Mouse (Mus musculus) hindlimb bud, embryonic 11.5 days (tissue): ENCODE data around the gene Btbd11.
"Not testable (repeated sequence)": the region's sequence is repeated elsewhere in the genome, so short reads cannot be mapped to it uniquely, and the experiment has no call there.

ENCODE experiments used
- DNase-seq: peaks from one replicate; pipeline ENCODE4 v3.0.0-alpha.2; 2012; ENCODE audit warnings: low read depth, low spot score; ENCODE audit errors: extremely low spot score

The Btbd11 gene

DNA sequence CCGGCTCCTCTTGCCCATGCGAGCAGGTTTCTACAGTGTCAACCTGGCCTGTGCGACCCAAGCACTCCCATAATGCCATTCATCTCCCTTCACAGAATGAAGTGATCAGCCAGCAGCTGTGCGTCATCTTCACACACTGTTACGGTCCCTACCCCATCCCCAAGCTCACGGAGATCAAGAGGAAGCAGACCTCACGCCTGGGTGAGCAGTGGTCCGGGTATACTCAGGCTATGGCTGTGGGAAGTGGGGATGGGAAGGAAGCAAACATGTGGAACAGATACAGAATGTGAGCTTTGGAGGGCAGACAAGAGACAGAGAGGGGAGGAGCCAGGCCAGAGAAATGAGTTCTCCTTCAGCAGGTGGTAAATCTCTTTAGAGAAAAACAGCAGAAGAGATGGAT is 253.8 kb downstream of the Btbd11 start:
- DNase-seq, result no peak

DNA sequence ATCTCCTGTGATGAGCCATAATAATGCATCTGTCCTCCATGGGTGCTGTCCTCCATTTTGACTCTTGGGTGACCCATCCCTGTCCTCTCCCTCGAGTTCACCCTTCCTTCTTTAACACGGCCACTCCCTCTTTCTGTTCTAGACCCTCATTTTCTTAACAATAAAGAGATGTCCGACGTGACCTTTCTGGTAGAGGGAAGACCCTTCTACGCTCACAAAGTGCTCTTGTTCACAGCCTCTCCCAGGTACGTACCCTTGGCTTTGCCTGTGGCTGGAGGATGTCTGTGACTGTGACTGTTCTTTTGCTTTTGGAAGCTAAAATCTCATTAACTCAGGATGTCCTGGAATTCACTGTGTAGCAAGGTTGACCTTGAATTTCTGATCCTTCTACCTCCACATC is 258.7 kb downstream of the Btbd11 start:
- no peak for DNase-seq

DNA sequence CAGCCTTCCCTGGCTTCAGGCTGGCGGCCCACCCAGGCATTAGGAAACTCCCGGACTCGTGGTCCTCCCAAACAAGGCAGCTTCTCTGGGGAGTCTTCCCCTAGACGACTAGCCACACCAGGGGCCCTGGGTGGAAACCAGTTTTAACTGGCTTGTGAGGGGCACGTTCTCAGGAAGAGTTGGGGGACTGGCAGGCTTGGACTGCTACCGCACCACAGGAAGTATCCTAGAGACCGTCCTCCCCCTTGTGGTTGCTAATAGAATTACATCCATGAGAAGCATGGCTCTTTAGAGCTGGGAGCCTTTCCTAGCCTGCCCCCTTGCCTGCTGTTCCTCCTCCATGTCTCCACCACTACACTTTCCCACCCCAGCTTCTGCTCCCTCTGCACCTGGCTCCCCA is 265.1 kb downstream of the Btbd11 start:
- peak; percentile 52 for DNase-seq

DNA sequence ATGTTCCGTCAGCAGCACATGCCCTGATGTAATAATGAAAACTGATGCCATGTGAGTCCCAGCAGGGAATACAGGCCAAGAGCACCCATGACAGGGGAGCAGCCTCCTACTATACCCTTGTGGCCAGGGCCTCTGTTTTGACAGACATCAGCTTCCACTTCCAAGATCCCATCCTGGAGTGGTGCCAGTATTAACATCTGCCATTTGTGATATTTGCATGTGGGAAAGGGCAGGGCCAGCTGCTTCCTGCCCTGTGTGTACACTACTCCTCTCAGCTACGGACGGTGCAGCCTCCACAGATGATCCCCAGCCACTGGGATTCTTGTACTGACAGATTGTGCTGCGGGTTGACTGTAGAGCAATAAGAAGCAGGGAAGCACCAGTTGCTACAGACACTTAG is 269.3 kb downstream of the Btbd11 start:
- DNase-seq, result no peak

DNA sequence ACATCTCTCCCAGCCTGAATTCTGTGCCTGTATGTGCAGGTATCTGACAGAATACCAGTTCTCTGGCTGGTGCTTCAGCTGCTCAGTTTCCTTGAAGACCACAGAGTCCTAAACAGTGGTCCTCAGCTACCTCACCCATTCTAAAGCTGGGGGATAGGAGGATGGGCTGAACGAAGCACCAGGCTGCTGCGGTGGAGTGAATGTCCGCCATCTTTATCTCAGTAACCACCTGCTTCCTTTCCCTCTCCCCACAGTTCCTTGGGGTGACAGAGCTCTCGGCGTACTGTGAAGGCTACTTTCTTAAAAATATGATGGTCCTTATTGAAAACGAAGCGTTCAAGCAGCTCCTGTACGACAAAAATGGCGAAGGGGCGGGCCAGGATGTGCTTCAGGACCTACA is 271.3 kb downstream of the Btbd11 start:
- no peak for DNase-seq

DNA sequence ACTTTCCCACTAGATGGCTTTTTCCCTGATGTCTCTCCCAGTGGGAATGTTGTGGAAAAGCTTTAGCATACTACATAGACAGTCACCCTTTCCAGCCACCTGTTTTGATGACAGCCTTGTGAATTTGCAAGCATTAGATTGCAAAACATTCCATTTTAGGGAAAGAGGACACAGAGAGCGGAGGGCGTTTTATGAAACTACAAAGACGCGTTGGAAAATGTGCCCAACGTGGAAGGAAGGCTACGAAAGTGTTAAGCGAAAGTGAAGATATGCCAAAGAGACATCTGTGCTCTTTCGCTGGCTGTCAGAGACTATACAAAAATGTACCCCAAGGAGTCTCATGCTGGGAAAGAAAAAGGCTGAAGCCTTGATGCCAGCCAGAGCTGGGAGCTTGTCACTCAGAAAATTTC is 286.9 kb downstream of the Btbd11 start:
- DNase-seq, result no peak

DNA sequence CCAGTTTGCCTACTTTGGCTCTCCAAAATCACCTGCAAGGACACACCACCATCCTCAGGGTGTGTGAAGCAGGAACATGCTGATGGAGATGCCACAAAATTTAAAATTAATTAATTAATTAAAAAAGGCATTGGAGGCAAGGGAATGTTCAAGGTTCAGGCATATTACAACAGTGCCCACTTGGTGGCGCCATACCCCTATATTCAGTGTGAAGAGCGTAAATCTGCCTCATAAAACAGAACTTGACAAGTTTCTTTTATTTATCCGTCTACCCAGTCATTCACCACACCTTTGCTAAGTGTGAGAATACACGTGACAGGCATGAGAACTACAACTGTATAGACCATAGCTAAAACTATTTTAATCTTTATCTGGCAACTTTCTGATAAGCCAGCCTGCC is 292.0 kb downstream of the Btbd11 start:
- no peak for DNase-seq

DNA sequence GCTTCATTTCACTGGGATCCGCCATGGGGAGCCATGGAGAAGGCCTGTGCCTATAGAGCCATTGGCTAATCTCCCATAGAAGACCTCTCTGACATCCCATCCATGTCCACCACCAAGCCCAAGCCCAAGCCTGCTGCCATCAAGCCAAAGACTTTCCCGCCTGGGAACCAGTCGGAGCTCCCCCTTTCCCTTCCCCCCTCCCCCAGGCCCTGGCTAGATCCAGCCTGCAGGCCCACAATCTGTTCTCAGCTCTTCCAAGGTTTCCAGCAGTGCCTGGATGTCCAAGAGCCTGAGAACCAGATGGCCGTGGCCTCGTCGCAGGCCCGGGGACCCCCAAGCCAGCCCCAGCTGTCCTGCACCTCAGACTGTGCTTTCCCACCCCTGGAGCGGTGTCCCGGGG is 295.8 kb downstream of the Btbd11 start:
- no peak for DNase-seq

DNA sequence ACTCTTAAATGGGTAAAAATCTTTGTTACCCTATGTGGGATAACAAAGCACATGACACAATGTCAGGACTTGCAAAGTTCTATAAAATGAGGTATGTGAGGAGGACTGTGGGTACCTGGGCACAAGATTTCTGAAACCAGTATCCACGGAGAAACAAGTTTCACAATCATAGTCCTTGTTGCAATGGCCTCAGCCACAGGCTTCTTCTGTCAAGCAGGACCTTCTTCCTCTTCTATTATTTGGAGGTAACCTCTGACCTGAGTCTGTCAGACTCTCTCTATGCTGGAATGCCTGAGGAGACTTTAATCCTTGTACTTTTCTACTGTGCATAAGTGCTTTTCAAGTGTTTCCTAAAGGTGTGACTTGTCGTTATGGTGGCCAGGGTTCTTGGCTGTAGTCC is 307.8 kb downstream of the Btbd11 start:
- DNase-seq, result not testable (repeated sequence)

DNA sequence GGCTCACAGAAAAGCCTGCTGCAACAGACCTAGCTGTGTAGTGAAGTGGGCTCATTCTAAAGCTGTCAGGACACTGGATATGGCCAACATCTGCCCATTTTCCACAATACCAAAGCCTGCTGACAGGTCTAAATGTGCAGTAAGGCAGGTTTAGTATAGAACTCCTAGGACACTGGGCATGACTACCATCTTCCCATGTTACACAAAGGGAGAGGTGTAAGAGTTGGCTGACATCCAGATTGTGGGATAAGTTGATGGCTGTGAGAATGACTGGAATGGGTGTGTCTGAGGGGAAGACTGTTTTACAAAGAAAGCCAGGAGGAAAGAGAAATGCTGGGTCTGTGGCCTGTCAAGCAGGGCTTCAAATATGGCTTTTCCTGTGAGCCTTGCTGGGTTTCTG is 313.1 kb downstream of the Btbd11 start:
- no peak for DNase-seq

DNA sequence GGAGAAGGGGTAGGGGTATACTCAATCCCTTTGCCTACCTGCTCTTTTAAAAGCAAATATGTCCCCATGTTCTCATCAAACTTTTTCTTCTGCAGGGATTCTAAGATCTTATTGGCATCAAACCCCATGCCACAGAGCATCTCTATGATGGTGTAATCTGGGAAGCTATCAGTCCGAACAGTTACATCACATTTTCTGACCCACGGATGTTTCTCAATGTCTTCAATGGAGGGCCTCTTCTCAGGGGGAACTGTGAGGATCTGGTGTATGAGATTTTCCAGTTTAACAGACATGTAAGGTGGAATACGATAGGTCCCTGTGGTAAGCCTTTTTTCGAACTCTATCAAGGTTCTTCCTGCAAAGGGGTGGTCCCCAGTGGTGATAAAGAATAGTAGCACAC is 323.2 kb downstream of the Btbd11 start:
- not testable (repeated sequence) for DNase-seq
